Mouse (Mus musculus) neural tube, embryonic 15.5 days (tissue): Measurements from ENCODE around the gene Ing5. TPM values are rescaled to one million over a fixed set of nuclear protein-coding genes. Genes with fewer than 3 reads are reported as not detected.
A peak's percentile ranks its signal among the peaks of the same experiment; 100 is the strongest.
"Not testable (repeated sequence)": the region's sequence is repeated elsewhere in the genome, so short reads cannot be mapped to it uniquely, and the experiment has no call there.

ENCODE experiments used
- ATAC-seq: fragments of 200-750 bp; cut with Nextera tagmentation; 2 replicates; pipeline ENCODE4 v1.8.0; 2017; ENCODE audit warnings: mild to moderate bottlenecking, moderate TSS enrichment, moderate library complexity; ENCODE audit not compliant: low FRiP score
- H3K27ac ChIP-seq: fragments of 300-500 bp; sonication (generic); replicated peaks from 2 replicates; pipeline ENCODE4 v1.5.1; 2015; ENCODE audit warnings: mild to moderate bottlenecking, inconsistent platforms
- H3K27me3 ChIP-seq: fragments of 300-500 bp; sonication (generic); replicated peaks from 2 replicates; pipeline ENCODE4 v1.6.1; 2015; ENCODE audit warnings: inconsistent platforms
- H3K36me3 ChIP-seq: fragments of 300-500 bp; sonication (generic); 2 replicates; pipeline ENCODE4 v1.6.1; 2015; ENCODE audit warnings: inconsistent platforms
- H3K4me1 ChIP-seq: fragments of 300-500 bp; sonication (generic); 2 replicates; pipeline ENCODE4 v1.6.1; 2015; ENCODE audit warnings: inconsistent platforms
- H3K4me2 ChIP-seq: fragments of 300-500 bp; sonication (generic); 2 replicates; pipeline ENCODE4 v1.6.1; 2015; ENCODE audit warnings: inconsistent platforms, mild to moderate bottlenecking, moderate library complexity
- H3K4me3 ChIP-seq: fragments of 300-500 bp; sonication (generic); replicated peaks from 2 replicates; pipeline ENCODE4 v1.5.1; 2015; ENCODE audit warnings: mild to moderate bottlenecking, inconsistent platforms
- H3K9ac ChIP-seq: fragments of 300-500 bp; sonication (generic); replicated peaks from 2 replicates; pipeline ENCODE4 v1.6.1; 2015; ENCODE audit warnings: mild to moderate bottlenecking, inconsistent platforms
- H3K9me3 ChIP-seq: fragments of 300-500 bp; sonication (generic); replicated peaks from 2 replicates; pipeline ENCODE4 v1.6.1; 2016; ENCODE audit warnings: inconsistent platforms
- WGBS: fragments of 180-500 bp; shearing (Covaris S2); methylation state at CpG from one replicate; pipeline ENCODE4 v1.1.7; 2015; ENCODE audit warnings: mixed read lengths; 5-methylcytosine and 5-hydroxymethylcytosine counted together
- polyA plus RNA-seq: library from polyadenylated mRNA; unstranded; fragments of >200 nt; fragmentation: Nextera tagmentation; extraction: Ambion mirVana; gene quantifications from 2 replicates; pipeline ENCODE4 v1.2.1, GENCODE M21; 2015

Gene Ing5
- polyA plus RNA-seq, result 7.9 and 11.0 TPM in 2 replicates

DNA sequence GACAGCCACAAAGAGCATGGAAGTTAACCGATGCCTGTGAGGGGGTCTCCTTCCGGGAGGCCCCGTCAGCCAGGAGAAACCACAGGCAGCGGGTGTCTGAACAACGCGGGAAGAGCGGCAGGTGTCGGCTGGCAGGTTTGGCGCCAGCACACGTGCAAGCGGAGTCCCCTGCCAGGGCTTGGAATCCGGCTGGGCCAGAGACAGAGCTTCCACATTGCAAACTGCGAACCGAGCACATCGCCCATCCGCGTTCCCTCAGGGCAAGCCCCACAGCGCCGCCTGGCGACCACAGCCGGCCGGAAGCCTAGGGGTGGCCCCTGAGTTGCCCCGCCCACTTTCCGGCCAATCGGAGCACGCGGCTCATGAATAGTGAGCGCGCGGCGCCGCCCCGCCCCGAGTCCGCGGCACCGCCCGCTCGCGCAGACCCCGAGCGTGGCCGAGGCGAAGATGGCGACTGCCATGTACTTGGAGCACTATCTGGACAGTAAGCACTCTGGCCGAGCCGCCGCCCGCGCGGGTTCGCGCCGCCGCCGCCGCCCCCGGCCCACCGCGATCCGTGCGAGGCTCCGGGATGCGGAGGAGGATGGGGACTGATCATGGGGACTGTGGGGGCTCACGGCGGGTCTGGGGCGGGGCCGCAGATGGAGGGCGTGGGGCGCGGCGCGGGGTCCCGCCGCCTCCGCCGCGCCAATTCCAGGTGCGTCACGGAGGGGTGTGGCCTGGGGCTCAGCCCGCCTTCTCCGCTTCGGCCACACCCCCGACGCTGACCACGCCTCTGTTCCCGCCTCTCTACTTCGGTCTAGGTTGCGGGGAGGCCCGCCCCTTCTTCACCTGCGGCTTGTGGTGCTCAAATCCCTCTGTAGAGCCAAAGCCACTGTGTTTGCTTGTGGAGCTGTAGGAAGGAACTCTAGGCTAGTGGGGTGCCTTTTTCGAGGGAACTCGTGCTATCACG lies at the start of gene Ing5:
Gene Ing5, plus strand, starts transcription at position 410 of the 952 bp plus-strand sequence.
- Histone ChIP-seq H3K9ac (peak within 1 kb of the TSS; percentile 94), H3K27ac (peak within 1 kb of the TSS; percentile 99), H3K9me3 (no peaks in the 10 kb centered on the region), H3K4me3 (peak within 1 kb of the TSS; percentile 91), H3K27me3 (no peaks in the 10 kb centered on the region), H3K36me3 (peaks cover 30% of the 10 kb centered on the region), H3K4me1 (peaks cover 42% of the 10 kb centered on the region), H3K4me2 (peak within 1 kb of the TSS; percentile 96)
- under 1% methylated on average over 71 of the region's 94 CpGs for WGBS
- peak; percentile 96 for ATAC-seq

DNA sequence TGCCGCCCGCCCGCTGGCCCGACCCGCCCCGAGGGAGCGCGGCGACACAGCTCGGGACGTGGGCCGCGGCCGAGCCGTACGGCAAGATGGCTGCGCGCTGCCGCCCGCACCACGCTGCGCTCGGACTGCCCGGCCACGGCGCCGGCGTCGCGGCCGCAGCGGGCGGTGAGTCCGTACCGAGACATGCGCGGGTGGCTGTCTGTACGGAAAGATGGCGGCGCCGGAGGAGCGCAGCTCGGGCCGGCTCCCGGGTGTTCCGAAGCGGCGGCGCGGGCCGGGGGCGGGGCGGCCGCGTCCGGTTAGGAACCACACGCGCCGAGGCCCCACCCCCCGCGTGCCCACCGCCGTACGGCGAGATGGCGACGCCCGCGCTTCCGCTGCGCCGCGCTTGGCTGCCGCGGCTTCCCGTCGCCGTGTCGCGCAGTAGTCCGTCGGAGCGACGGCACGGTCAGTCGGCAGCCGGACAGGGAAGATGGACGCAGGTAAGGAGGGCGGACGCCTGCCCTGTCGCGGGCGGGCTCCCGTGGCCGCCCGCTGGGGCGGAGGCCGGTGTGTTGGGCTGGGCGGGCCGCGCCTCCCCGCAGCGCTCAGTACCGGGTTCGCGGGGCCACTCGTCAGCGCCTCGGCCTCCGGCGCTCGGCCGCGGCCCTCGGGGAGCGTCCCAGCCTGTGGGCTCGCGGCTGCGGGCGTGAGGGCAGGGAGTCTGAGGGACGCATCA lies 49.0 kb upstream of the Ing5 start, which contains the start of gene Thap4:
Gene Thap4, minus strand, starts transcription at position 292 of the 718 bp plus-strand sequence.
- under 1% methylated on average over 89 of the region's 121 CpGs for WGBS
- Histone ChIP-seq H3K27ac (peak within 1 kb of the TSS; percentile 89), H3K4me3 (peak within 1 kb of the TSS; percentile 97), H3K4me1 (peaks cover 41% of the 10 kb centered on the region), H3K27me3 (no peaks in the 10 kb centered on the region), H3K4me2 (peak within 1 kb of the TSS; percentile 79), H3K9me3 (no peaks in the 10 kb centered on the region), H3K9ac (peak within 1 kb of the TSS; percentile 78), H3K36me3 (peaks cover 10% of the 10 kb centered on the region)
- ATAC-seq, result peak; percentile 95

DNA sequence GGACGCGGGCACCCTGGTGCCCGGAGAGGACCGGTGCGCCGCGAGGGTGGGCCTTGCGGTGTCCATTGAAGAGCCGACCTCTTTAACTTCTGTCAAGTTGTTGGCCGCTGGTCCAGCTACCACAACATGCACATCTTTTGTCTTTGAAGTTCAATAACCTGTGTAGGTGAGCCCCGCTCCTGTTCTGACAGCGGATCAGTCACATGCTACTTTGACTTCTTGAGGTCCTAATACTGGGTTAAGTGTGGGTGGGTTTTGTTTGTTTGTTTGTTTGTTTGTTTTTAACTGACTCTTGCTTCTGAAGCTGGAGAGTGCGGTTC lies 48.5 kb upstream of the Ing5 start:
- peaks cover 5% of the 10 kb centered on the region for H3K36me3 ChIP-seq
- H3K4me3 ChIP-seq, result peak overlapping the region; percentile 97
- no peaks in the 10 kb centered on the region for H3K9me3 ChIP-seq
- no peak for ATAC-seq
- peak overlapping the region; percentile 78 for H3K9ac ChIP-seq
- H3K4me2 ChIP-seq, result peak overlapping the region; percentile 79
- peaks cover 41% of the 10 kb centered on the region for H3K4me1 ChIP-seq
- no peaks in the 10 kb centered on the region for H3K27me3 ChIP-seq
- WGBS, result 1% methylated on average over 13 of the region's 13 CpGs
- peak overlapping the region; percentile 89 for H3K27ac ChIP-seq

DNA sequence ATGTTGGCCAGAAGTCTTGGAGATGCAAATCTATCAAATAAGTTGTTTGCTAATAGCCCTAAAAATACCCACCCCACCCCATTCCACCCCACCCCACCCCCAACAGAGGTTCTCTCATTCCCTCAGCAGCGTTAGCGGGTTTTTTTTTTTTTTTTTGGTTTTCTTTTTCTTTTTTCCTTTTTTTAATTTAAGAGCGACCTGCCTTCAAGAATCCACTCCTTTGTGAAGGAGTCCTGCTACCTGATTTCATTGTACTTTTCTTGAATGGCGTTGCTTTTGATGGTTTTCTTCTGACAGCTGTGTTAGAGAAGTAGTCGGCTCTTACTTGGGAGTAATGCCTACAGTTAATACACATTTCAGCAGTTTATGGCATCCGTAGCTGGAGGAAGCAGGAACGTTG lies 48.1 kb upstream of the Ing5 start:
- Histone ChIP-seq H3K9me3 (no peaks in the 10 kb centered on the region), H3K4me2 (peak overlapping the region; percentile 79), H3K4me3 (peak overlapping the region; percentile 97), H3K4me1 (peaks cover 41% of the 10 kb centered on the region), H3K27ac (no peak overlapping the region), H3K27me3 (no peaks in the 10 kb centered on the region), H3K36me3 (peaks cover under 1% of the 10 kb centered on the region), H3K9ac (peak overlapping the region; percentile 78)
- ATAC-seq, result no peak
- 27% methylated on average over 7 of the region's 7 CpGs for WGBS

DNA sequence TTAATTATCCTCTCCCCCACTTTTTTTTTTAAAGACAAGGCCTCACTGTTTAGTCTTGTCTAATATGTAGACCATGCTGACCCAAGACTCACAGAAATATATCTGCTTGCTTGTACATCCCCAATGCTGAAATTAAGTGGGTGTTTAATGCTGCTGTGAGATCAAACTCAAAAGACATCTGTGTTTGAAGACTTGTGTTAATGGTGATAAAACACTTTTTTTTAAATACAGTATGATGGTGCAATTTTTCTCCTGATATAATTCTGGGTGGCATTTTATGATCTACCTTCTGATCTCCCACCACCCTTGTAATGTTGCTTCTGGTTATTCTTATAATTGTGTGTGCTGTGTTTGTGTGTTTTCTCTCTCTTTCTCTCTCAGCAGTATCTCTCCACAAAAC lies 47.6 kb upstream of the Ing5 start:
- H3K9me3 ChIP-seq, result no peaks in the 10 kb centered on the region
- H3K27ac ChIP-seq, result no peak overlapping the region
- H3K4me1 ChIP-seq, result peaks cover 41% of the 10 kb centered on the region
- H3K9ac ChIP-seq, result no peak overlapping the region
- no peaks in the 10 kb centered on the region for H3K27me3 ChIP-seq
- peak overlapping the region; percentile 79 for H3K4me2 ChIP-seq
- H3K4me3 ChIP-seq, result peak overlapping the region; percentile 97; the same call in 1 of the 2 replicates
- no peak for ATAC-seq
- no peaks in the 10 kb centered on the region for H3K36me3 ChIP-seq

DNA sequence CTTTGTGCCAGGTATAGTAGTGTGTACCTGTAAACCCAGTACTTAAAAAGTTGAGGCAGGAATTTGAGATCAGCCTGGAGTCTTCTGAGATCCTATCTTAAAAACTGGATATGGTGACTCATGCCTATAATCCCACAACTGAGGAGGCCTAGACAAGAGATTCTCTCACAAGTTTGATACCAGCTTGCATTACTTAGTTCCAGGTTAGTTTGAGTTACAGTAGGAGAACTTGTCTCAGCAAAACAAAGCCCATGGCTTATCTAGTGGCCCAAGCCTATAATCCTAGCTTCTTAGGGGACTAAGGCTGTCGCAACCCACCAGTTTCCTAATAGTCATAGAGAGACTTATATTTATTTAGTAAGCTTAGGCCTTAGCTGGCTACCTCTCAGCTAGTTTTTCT lies 43.7 kb upstream of the Ing5 start:
- Histone ChIP-seq H3K4me3 (no peak overlapping the region), H3K4me2 (no peak overlapping the region), H3K27me3 (no peaks in the 10 kb centered on the region), H3K9me3 (no peaks in the 10 kb centered on the region), H3K36me3 (no peaks in the 10 kb centered on the region), H3K9ac (no peak overlapping the region), H3K27ac (no peak overlapping the region), H3K4me1 (peaks cover 29% of the 10 kb centered on the region)
- ATAC-seq, result no peak
- WGBS, result 86% methylated on average over 1 of the region's 1 CpGs

DNA sequence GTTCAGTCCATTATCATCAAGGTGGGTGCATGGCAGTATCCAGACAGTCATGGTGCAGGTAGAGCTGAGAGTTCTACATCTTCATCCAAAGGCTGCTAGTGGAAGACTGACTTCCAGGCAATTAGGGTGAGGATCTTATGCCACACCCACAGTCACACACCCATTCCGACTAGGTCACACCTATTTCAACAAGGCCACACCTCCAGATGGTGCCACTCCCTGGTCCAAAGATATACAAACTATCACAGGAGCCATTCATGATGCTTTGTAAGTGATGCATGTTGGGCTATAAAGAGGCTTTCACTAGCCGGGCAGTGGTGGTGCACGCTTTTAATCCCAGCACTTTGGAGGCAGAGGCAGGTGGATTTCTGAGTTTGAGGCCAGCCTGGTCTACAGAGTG lies 40.2 kb upstream of the Ing5 start:
- ATAC-seq, H3K9ac ChIP-seq, H3K4me1 ChIP-seq, H3K27me3 ChIP-seq, H3K4me3 ChIP-seq, H3K9me3 ChIP-seq, H3K27ac ChIP-seq, H3K4me2 ChIP-seq, H3K36me3 ChIP-seq: not testable (repeated sequence)
- WGBS, result 94% methylated on average over 3 of the region's 3 CpGs

DNA sequence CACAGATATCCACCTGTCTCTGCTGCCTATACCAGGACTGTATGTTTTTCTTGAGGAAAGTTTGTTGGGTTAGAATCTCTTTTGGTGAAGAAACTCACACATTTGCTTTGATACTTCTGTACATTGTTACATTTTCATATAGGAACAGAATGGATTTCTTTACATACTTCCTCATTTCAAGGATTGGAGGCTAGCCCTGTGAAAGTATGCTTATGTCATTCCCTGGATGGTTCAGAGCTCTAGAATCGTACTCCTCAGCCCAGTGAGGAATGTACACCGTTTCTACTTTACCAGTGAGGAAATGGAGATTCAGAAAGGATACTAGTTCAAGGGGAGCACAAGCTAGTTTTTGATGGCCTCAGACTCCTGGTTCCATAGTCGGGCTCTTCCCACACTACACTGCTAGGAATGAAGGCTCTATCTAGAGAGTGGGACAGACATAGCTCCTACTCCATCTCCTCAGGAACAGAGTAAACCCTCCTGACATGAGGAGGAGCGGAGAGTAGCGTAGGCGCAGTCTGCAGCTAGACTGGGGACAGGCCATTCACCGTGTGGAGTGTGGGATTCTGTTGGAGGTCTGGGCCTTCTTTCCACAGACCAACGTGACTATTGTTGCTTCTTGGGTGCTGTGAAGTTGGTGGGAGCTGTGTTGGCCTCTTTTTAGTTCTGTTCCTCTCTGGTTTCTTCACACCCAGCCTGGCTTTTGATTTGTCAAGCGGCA lies 38.7 kb upstream of the Ing5 start:
- no peaks in the 10 kb centered on the region for H3K4me1 ChIP-seq
- no peaks in the 10 kb centered on the region for H3K9me3 ChIP-seq
- no peaks in the 10 kb centered on the region for H3K27me3 ChIP-seq
- no peak overlapping the region for H3K4me2 ChIP-seq
- no peak overlapping the region for H3K27ac ChIP-seq
- H3K9ac ChIP-seq, result no peak overlapping the region
- H3K4me3 ChIP-seq, result no peak overlapping the region
- ATAC-seq, result no peak
- H3K36me3 ChIP-seq, result peaks cover 17% of the 10 kb centered on the region
- 93% methylated on average over 9 of the region's 9 CpGs for WGBS

DNA sequence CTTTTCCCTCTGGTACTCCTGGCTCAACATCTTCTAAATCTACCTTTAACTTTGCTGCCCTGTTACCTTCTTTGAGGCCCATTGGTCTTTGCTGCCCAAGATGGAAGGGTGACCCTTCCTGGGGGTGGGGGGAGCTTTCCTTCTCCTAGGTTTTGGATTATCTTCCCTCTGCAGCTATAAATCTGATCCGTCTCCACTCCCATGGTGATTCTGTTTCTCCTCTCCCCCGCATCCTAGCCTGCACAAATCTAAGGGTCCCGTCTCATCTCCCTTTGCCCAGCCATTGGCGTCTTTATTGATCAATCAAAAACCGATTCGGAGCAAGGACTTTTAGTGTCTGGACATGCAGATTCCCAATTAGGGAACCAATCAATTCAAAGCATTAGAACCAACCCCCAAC lies 36.2 kb upstream of the Ing5 start:
- ATAC-seq, result no peak
- WGBS, result 95% methylated on average over 6 of the region's 6 CpGs
- no peaks in the 10 kb centered on the region for H3K9me3 ChIP-seq

DNA sequence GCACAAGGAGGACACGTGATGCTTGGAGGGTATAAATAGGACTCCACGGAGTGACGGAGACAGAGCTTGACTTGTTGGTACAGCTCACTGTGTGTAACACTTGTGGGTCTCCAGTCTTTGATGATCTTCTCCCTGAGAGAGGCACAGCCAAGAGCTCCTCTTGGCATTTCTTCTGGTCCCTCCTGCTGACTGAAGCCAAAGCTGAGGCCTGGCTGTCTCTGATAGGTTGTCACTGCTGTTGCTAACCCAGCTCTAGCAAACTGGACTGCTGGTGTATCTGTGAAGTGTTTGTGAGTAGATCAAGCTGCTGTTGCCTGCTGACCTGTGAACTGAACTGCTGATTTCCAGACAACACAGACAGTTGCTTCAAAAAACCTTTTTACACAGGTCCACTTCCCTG lies 33.9 kb upstream of the Ing5 start:
- Histone ChIP-seq H3K27me3 (no peaks in the 10 kb centered on the region), H3K27ac (no peak overlapping the region), H3K4me1 (no peaks in the 10 kb centered on the region), H3K9me3 (no peaks in the 10 kb centered on the region), H3K9ac (no peak overlapping the region), H3K4me2 (no peak overlapping the region), H3K36me3 (peaks cover 43% of the 10 kb centered on the region), H3K4me3 (no peak overlapping the region)
- WGBS, result 92% methylated on average over 3 of the region's 3 CpGs
- no peak for ATAC-seq

More for the DNA sequence above, 36.2 kb upstream of the Ing5 start:
- Histone ChIP-seq H3K4me2 (no peak overlapping the region), H3K4me3 (no peak overlapping the region), H3K4me1 (no peaks in the 10 kb centered on the region), H3K36me3 (peaks cover 23% of the 10 kb centered on the region), H3K27ac (no peak overlapping the region), H3K9ac (no peak overlapping the region), H3K27me3 (no peaks in the 10 kb centered on the region)

DNA sequence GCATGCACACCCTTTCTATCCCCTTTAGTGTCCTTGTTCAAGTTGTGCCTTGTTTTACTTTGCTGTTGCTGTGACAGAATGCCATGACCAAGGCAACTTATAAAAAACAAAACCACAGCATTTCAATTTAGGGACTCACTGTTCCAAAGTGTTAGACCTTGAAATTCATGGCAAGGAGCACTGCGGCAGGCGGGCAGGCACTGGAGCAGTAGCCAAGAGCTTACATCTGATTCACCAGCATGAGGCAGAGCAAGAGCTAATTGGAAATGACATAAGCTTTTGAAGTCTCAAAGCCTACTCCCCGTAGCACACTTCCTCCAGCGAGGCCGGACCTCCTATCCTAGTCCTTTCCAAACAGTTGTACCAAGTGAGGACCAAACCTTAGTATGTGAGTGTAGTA lies 27.1 kb upstream of the Ing5 start:
- Histone ChIP-seq H3K4me2 (no peak overlapping the region), H3K9me3 (no peaks in the 10 kb centered on the region), H3K36me3 (peaks cover 76% of the 10 kb centered on the region), H3K27me3 (no peaks in the 10 kb centered on the region), H3K9ac (no peak overlapping the region), H3K27ac (no peak overlapping the region), H3K4me1 (no peaks in the 10 kb centered on the region), H3K4me3 (no peak overlapping the region)
- WGBS, result 95% methylated on average over 5 of the region's 5 CpGs
- no peak for ATAC-seq
